Mouse (Mus musculus) urinary bladder, postnatal 14 days (tissue): ENCODE results near the gene Slc18a3.

Experiments
- DNase-seq: peaks from one replicate; pipeline ENCODE4 v3.0.0; 2021; ENCODE audit warnings: low spot score

The Slc18a3 gene

DNA sequence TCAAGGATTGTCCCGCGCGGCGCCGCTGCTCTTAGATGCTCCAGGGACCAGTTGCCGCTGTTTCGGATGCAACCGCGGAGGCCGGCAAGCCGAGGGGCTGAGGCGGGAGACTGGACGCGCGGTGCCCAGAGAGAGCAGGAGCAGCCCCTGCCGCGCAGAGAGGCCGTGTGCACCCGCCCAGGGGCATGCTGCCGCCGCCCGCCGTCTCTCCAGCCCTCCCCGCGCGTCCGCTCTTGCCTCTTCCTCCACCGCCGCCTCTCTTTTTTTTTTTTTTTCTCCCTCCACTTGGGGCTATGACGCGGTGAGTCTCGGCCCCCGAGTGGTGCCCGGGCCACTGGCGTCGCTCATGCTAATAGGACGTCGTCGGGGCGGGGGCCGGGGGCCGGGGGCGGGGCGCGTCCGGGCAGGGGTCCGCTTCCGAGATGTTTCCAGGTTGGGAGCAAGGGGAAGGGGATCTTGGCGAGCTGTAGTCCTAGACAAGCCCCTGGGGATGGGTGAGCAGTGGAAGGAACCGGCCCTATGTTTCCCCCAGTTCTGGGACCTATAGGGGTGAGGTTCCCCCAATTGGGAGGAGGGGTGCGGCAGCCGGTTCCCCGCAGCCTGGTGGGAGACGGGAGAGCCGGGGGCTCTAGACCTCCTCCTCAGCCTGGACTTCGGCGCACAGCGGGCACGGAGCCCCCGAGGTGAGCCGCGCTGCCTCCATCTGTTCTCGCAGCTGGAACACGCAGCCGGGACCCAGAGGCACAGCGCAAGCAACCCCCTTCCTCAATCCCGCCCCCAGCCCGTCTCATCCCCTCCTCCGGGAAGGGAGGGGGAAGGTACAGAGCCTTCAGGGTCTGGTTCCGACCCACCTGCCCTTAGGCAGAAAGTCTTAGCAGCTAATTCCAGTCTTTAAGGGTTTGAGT is at the start of gene Slc18a3:
TSS of gene Slc18a3 (minus strand) at position 250 of the 905 bp plus-strand sequence.
- DNase-seq, result no peak

GRCm38 (mm10) chr14:32513336-32514032 is 48.8 kb upstream of the Slc18a3 start, which contains the start of gene Ercc6:
Ercc6 (plus strand) TSS chr14:32513521.
- peak; percentile 93 for DNase-seq

GRCm38 (mm10) chr14:32512912-32513311 is 48.3 kb upstream of the Slc18a3 start:
- no peak for DNase-seq

- no peak for DNase-seq
Observed at GRCm38 (mm10) chr14:32509443-32509961, 44.9 kb upstream of the Slc18a3 start.

GRCm38 (mm10) chr14:32508105-32508835 is 43.6 kb upstream of the Slc18a3 start:
- no peak for DNase-seq

DNA sequence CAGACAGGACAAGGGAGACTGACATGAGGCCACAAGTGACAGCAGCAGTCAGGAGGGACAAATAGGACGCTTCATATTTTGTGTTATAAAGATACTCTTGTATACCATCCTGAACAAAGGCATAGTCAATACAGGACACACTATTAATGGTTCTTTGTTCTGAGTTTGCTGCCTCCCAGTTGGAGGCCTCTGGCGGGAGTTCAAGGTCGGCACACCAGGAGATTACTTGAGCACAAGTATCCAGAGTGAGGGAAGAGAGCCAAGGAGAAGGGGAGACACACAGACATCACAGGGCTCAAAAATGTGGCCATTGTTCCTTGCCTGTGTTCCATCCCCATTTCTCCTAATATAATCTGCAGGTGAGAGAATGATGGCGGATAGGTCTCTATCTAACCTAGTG is 42.6 kb upstream of the Slc18a3 start:
- DNase-seq, result no peak

- no peak for DNase-seq
Observed at GRCm38 (mm10) chr14:32506329-32506728, 41.7 kb upstream of the Slc18a3 start.

- no peak for DNase-seq
Observed at GRCm38 (mm10) chr14:32503897-32504296, 39.2 kb upstream of the Slc18a3 start.

DNA sequence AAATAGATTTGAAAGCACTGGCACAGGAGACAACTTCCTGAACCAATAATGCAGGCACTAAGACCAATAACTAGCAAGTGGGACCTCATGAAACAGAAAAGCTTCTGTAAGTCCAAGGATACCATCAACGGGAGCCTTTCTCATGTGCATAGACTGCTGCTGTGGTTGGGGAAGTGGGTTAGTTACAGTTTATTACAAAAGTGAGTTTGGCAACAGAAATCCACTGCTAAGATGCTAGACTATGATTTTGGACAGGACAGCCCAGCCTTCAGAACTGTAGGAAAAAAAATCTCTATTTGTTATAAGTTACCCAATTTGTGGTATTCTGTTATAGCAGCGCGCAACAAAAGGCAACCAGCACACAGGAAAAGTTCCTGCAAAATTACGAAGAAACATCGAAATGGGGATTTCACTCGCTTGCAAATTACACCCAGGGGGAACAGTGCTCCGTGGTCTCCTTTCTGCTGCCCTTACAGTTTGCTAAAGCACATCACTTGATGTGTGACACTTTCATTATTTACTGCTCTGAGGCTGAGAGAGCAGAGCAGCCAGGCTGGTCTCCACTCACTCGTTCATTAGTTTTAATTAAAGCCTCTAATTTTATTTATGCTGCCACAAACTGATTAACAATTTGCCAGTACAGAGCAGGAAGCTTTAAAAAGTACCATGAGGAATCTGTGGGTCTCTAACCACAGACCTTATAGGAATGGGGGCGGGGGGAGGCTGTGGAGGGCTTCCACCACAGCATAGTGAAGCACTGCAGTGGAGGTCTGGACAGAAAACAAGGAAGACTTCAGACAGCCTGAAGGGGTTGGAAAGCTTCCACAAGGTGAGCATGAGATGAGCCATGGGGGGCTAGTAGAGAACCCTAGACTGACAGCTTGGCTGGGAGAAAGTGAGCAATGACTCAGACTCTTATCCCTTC is 38.4 kb upstream of the Slc18a3 start:
- DNase-seq, result no peak

- DNase-seq, result no peak
Observed at GRCm38 (mm10) chr14:32501303-32501702, 36.7 kb upstream of the Slc18a3 start.

DNA sequence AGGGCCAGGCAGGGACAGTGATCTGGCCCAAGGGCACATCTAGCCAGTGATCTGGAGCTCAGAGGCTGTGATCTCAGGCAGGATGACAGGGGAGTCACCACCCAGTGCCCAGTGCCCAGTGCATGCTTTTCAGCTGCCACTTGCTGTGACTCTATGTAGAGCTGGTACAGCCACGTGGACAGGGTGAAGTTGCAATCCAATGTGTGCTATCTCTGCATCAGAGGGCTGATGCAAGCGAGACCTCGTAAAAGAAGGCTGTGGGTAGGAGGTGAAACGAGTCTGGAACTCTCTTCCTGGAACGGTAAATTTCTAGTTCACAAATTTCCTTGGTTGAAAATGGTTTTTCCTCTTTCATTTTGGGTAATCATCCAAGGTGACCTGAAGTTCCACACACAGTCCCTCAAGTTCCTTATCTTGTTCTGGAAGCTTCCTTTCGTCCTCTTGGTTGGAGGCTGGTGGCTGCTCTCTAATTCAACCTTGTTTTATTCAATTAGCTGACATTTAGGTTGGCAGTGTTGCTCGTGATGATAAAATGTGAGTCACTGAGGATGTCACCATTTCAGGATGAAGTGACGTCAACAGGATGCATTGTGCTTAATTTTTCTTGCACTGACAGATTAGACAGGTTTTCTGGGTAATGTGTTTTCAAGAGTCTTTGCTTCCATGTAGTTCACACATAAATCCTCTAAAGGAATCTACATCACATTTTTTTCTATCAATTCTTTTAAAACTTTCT is 31.6 kb upstream of the Slc18a3 start:
- peak; percentile 12 for DNase-seq

- no peak for DNase-seq
Observed at GRCm38 (mm10) chr14:32492521-32492920, 27.9 kb upstream of the Slc18a3 start.

DNA sequence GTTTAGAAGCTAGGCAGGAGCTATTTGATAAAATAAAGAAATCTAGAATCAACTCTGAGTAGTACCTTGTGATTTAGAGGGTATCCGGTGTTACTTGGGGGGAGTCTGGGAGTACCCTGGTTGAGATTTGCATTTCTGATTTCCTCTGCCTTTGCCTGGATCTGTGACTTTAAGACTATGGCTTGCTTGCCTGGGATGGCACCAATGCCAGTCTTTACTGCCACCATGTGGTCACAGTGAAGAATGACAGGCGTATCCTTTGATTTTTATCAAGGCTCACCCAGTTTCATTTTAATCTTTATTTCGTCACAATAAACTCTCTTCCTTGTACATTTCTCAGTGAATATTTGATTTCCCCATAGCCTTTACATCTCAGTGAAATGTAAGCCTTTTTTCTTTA is 17.4 kb upstream of the Slc18a3 start:
- no peak for DNase-seq

DNA sequence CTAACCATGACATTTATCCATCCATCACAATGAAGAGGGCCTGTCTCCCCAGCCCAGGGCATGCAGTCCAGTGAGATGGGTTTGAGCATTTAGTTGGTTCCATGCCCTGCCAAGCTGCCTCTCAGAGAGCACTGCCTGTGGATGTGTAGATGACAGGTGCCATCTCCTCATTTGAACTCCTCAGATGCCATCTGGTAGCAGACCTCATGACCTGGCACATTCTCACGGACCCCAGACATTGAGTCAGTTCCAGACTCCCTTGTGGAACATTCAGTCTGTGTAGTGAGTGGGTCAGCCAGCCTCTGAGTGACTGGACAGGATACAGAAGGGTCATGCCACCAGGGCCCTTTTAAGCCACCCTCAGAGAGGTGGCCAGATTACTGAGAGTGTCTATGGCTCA is 12.9 kb upstream of the Slc18a3 start:
- no peak for DNase-seq

- no peak for DNase-seq
Observed at GRCm38 (mm10) chr14:32476559-32476958, 11.9 kb upstream of the Slc18a3 start.

- DNase-seq, result peak; percentile 35
Observed at GRCm38 (mm10) chr14:32472996-32473395, 8.3 kb upstream of the Slc18a3 start.

DNA sequence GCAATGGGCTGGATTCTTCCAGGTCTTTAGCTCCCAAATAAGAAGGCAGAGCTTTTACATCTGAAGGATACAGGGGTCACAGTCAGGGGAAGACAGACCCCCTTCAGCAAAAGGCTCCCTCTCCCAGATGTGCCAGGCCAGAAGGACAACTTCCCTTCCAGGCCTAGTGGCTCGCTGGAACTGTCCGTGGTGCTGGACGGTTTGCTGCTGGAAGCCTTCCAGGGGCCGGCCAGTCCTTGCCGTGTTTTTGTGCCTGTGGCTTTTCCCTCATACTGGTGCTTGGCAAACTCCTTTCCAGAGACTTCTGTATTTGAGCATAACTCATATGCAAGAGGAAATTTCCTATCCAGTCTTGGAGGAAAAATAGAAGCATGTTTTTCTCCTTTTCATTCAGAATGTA is 3.0 kb upstream of the Slc18a3 start:
- DNase-seq, result peak; percentile 55

DNA sequence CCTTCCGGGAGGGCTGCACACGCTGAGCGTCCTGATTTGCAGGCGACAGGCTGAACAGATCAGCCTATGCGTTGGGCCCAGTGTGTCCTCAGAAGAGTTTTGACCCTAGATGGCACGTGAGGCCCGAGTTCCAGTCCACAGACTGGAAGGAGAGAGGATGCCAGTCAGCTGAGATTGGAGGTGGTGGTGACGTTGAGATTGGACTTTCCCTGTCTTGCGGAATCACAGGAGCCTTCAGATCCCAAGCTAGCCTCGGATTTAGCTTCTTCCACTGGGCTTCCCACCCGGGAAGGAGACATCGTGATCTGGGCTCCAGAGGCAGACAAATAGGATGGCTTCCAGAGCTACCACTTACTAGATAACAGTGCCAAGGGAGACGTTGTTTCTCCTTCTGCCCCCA is 1.2 kb upstream of the Slc18a3 start, which contains the start of gene Chat:
TSS of gene Chat (minus strand) at position 101 of the 400 bp plus-strand sequence.
- DNase-seq, result no peak

DNA sequence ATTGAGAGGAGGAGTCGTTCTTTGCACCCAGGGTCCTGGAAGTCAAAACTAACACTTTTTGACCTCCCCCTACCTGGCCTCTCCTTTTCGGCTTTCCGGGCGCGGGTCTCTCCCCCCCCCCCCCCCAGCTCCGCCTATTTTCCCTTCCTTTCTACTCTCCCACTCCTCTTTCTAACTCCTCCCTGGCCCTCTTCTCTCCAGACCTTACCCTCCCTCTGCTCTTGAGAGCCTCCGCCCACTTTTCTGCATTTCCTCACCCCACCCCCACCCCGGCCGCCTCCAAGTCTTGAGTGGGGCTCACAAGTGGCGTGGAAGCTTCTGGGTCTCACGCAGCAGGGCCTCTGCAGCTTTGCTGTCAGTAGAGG is 838 bp upstream of the Slc18a3 start:
- DNase-seq, result no peak
